Mouse (Mus musculus) neural tube, embryonic 10.5 days (tissue): Measurements from ENCODE around the gene Uncx.
A peak's percentile ranks its signal among the peaks of the same experiment; 100 is the strongest.

Source experiments
- DNase-seq: peaks from one replicate; pipeline ENCODE4 v3.0.0-alpha.2; 2017; ENCODE audit warnings: low spot score; ENCODE audit errors: extremely low spot score

The Uncx gene

DNA sequence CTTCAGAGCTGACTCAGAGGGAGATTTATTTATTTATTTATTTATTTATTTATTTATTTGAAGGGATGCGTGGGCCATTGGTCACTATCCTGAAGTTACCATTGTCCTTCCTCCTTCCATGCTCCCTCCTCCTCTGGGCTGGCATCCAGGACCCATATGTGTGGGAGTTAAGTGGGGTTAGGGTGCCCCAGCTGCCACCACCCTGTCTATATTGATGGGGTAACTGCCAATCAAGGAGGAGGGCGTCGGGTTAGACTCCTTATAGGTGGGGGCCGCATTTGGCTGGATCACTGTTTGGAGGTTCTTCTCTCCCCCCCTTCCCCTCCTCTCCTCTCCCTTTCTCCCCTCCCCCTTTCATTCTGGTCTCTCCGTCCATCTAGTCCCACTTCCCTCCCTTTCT lies 738 bp upstream of the Uncx start:
- no peak for DNase-seq

DNA sequence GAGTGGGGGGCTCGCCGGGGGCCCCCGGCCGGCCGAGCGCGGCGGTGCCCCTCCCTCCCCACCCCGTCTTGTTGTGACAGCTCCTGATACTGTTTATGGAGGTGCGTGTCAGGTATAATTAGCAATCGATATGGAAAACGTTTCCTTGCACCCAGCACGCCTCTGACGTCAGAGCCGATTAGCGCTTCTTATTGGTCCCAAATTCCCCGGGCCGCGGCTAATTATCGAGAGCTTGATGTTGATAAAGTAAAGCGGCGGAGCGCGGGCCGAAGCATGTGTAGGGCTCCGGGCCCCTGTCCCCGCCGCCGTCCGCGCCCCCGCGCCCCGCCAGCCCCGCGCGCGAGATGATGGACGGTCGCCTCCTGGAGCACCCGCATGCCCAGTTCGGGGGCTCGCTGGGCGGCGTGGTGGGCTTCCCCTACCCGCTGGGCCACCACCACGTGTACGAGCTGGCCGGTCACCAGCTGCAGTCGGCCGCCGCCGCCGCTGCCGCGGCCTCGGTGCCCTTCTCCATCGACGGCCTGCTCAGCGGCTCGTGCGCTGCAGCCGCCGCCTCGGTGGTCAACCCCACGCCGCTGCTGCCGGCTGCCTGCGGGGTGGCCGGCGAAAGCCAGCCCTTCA lies 466 bp downstream of the Uncx start:
- no peak for DNase-seq

DNA sequence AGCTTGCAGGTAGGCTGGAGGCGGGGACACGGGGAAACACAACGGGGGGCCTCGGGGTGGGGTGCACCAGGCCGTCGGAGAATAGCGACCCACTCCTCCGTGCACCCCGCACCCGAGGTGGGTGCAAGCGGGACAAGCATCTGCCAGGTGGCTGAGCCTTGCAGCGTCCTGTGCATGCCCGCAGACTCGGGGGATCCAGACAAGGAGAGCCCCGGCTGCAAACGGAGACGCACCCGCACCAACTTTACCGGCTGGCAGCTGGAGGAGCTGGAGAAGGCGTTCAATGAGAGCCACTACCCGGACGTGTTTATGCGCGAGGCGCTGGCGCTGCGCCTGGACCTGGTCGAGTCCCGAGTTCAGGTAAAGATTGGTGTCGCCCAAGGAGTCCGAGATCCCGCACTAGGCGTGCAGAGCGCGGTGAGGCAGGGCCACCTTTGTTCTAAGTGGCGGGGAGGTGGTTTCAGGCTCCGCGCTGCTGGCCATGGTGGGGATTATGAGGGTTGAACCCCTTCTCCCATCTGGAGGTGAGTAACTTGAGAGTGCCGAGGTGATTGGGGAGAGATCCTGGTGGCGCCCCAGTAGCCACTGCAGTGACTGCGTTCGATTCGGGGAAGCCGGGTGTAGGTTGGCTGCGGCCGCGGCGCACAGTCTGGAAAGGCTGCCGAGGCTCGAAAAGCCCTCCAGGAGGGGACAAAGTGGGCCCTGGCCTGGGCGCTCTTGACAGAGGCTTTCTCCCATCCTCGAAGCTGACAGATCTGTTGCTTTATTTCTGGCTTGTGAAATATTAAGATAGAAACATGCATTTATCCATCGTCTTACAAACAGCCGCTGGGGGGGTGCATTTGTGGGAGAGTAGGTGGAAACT lies 1.2 kb downstream of the Uncx start:
- DNase-seq: peak; percentile 77

- no peak for DNase-seq
Measured at GRCm38 (mm10) chr5:139545221-139545620, 1.9 kb downstream of the Uncx start.

DNA sequence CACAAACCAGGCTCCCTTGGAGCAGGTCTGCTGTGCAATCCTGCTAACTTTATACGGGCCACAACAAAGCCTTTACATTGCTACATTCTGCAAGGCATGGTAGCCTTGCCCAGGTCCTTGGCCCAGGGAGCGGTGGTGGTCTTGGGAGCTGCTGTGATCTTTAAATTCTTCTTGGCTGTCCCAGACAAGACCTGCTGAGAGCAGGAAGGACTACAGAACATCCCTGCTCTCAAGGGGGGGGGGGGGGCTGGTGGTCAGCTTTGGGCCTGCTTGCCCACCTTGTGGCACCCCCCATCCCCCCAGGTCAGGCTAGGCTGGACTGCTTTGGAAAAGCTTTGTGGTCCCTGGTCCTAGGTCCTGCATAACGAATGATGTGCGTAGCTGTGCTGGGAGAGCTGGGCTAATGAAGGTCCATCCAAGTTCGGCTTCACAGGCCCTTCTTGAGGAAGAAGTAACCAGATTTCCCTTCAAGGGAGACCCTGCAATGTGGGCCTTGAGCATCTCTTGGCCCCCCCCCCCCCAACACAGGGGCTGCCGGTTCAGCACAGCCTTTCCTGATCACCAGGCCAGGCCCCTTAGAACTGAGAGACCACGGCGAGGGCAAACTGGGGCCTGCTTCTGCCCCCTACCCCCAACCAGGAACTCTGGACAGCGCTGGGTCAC lies 2.5 kb downstream of the Uncx start:
- peak; percentile 66 for DNase-seq

GRCm38 (mm10) chr5:139546336-139546770 lies 3.1 kb downstream of the Uncx start:
- peak; percentile 75 for DNase-seq

GRCm38 (mm10) chr5:139546771-139547420 lies 3.6 kb downstream of the Uncx start:
- peak; percentile 70 for DNase-seq

DNA sequence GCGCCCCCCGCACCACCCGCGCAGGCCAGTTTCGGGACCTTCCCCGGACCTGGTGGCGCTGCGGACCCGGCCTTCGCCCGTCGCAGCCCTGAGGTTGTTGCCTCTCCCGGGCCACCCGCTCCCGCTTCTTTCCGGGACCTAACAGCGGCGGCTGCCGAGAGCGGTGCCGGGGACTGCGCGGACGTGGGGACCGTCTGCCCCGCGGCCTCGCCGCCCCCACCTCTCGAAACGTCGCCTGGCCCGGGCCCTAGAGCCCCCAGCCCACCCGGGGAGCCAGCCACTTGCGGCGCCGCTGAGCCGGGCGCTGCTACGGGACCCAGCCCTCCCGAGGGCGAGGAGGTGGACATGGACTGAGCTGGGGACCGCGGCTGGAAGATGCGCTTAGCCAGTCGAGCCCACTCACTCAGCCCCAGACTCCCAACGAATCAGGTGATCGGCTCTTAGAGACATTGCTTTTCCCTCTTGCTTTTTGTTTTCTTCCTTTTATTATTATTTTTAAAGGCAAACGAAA lies 4.2 kb downstream of the Uncx start:
- DNase-seq: peak; percentile 73

GRCm38 (mm10) chr5:139553446-139554273 lies 10.4 kb downstream of the Uncx start:
- DNase-seq: no peak

- DNase-seq: peak; percentile 67
Measured at GRCm38 (mm10) chr5:139554478-139555335, 11.4 kb downstream of the Uncx start.

- DNase-seq: no peak
Measured at GRCm38 (mm10) chr5:139555476-139556115, 12.3 kb downstream of the Uncx start.

GRCm38 (mm10) chr5:139556116-139556678 lies 12.9 kb downstream of the Uncx start:
- DNase-seq: no peak

DNA sequence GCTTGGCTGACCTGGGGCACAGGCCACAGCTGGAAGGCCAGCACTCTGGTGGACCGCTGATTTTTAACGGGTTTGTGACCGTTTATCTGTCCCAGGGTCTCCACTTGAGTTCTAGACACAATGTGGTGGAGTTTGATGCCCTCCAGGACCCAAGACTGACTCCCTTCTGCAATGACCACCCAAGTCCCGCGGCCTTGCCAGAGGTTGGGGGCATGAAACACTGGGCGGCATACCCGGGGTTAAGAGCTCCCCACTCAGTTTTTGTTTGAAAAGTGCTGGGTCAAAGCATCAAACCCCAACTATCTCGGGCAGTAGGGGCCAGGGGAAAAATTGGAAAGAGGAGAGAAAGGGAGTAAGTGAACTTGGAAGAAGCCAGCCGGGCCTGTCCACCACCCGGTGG lies 13.8 kb downstream of the Uncx start:
- no peak for DNase-seq

- DNase-seq: peak; percentile 61
Measured at GRCm38 (mm10) chr5:139557531-139558467, 14.5 kb downstream of the Uncx start.

GRCm38 (mm10) chr5:139558468-139558804 lies 15.1 kb downstream of the Uncx start:
- DNase-seq: peak; percentile 71

- peak; percentile 61 for DNase-seq
Measured at GRCm38 (mm10) chr5:139558917-139559660, 15.8 kb downstream of the Uncx start.

GRCm38 (mm10) chr5:139559782-139560181 lies 16.5 kb downstream of the Uncx start:
- no peak for DNase-seq
